Mouse (Mus musculus): ENCODE data around the gene Nprl3.

DNA sequence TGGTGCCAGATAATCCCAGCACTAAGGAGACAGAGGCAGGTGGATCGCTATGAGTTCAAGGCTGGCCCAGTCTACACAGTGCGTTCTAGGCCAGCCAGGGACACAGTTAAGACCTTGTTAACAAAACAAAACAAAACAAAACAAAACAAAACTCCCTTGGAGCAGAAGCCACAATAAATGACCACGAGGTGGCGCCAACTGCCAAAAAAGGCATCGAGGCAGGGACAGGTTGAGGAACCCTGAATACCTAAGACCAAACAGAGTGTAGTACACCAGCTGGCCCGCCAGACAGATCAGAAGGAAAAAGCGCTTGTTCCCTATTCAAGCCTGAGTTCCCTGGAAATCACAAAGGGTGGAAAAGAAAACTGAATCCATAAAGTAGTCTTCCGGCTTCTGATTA is 50.7 kb downstream of the Nprl3 start:
- TF ChIP-seq CTCF (IDR thresholded peaks at IDR 0.05; ENCODE audit: borderline replicate concordance, extremely low read depth, insufficient read depth, insufficient read length) (peak; percentile 88), POLR2A (IDR thresholded peaks at IDR 0.05; ENCODE audit: borderline replicate concordance, extremely low read depth, insufficient read depth, insufficient read length, poor library complexity, severe bottlenecking) (no peak)

Data from brain, embryonic 14.5 days (tissue).